Mouse (Mus musculus): ENCODE measurements at regions not wholly inside any gene's neighbourhood (a gene's known extent, or its start where the extent isn't known, plus 50 kb on each side); places are given as distances from the start of the nearest gene placed in this dataset.

DNA sequence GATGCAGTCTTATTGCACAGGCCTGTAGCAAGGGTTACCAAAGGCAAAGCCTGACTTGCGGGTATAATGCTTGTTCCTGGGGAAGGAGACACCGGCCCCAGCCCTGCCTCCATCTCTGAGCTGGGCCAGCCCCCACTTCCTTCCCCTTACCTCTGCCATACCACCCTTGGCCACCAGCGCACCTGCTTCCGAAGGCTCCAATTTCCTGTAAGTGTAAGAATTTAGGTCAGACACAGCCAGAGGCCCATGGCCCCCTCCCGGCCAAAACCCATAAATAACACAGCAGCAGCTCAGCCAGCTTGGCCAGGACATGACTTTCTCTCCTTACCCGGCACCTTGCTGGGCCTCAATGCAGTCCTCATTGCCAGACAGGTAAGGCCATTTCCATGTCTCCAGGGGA lies 88.2 kb upstream of the Wnt4 start:
- Histone ChIP-seq H3K36me3 (no peaks in the 10 kb centered on the region), H3K9me3 (no peaks in the 10 kb centered on the region), H3K27me3 (no peaks in the 10 kb centered on the region), H3K4me1 (peaks cover 18% of the 10 kb centered on the region), H3K27ac (no peak overlapping the region), H3K4me2 (no peak overlapping the region), H3K9ac (no peak overlapping the region), H3K4me3 (no peak overlapping the region)
- whole genome bisulfite sequencing = 49% methylated on average over 6 of the region's 6 CpGs
- no peak for ATAC-seq (ENCODE audit: insufficient number of reproducible peaks, insufficient read depth, low FRiP score, low TSS enrichment, low read depth)

DNA sequence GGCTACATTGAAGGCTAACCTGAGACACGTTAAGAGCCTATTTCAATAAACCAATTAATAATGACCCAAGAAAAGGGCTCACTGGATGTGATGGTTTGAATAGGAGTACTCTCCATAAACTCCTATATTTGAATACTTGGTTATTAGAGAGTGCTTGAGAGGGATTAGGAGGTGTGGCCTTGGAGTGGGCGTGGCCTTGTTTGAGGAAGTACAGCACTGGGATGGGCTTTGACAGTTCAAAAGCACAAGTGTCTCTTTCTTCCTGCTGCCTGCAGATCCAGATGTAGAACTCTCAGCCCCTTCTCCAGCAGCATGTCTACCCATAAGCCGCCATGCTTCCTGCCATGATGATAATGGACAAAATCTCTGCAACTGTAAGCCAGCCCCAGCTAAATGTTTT lies 89.7 kb upstream of the Wnt4 start:
- H3K27me3 ChIP-seq = no peaks in the 10 kb centered on the region
- H3K4me3 ChIP-seq = no peak overlapping the region
- H3K9ac ChIP-seq = no peak overlapping the region
- no peaks in the 10 kb centered on the region for H3K9me3 ChIP-seq
- no peak overlapping the region for H3K27ac ChIP-seq
- ATAC-seq (ENCODE audit: insufficient number of reproducible peaks, insufficient read depth, low FRiP score, low TSS enrichment, low read depth) = no peak
- 64% methylated on average over 3 of the region's 3 CpGs for WGBS
- H3K36me3 ChIP-seq = no peaks in the 10 kb centered on the region
- no peak overlapping the region for H3K4me2 ChIP-seq
- H3K4me1 ChIP-seq = peaks cover 18% of the 10 kb centered on the region

DNA sequence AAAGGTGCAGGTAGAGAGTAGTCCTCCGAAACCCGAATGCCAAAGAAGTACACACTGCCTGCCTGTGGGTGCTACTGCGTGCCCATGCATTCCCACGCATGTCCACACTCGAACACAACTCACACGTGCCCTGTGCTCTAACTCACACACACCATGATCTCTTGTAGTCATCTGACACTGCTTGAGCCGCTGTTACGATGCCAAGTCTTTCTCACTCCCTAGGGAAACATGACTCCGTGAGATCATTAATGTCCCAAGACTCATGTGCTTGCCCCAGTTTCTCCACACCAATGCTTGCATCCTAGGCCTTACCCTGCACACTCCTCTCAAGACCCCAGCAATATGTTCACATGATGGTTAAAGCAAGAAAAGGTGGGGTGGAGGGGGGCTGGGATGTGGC lies 90.2 kb upstream of the Wnt4 start:
- ATAC-seq (ENCODE audit: insufficient number of reproducible peaks, insufficient read depth, low FRiP score, low TSS enrichment, low read depth) = no peak
- peaks cover 18% of the 10 kb centered on the region for H3K4me1 ChIP-seq

DNA sequence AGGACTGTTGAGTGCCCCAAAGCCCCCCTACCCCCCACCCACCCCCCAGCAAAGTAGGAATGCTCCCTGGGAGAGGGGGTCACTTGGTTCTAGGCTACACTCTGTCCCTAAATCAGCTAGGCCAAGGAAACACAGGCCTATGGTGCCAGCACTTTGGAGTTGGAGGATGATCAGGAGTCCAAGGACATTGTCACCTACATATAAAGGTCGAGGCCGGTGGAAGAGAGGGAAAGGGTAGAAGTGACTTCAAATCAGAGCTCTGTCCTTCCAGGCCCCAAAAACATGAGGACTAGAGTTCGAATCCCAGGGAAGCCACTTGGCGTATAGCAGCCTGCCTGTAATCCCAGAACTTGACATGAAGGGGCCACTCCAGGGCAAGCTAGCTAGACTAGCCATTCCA lies 92.3 kb upstream of the Wnt4 start:
- Histone ChIP-seq H3K27me3 (no peaks in the 10 kb centered on the region), H3K36me3 (no peaks in the 10 kb centered on the region), H3K4me1 (peaks cover 13% of the 10 kb centered on the region), H3K27ac (no peak overlapping the region), H3K4me3 (no peak overlapping the region), H3K9ac (no peak overlapping the region), H3K9me3 (no peaks in the 10 kb centered on the region), H3K4me2 (no peak overlapping the region)
- ATAC-seq (ENCODE audit: insufficient number of reproducible peaks, insufficient read depth, low FRiP score, low TSS enrichment, low read depth) = no peak
- WGBS = 90% methylated on average over 4 of the region's 4 CpGs

More for the DNA sequence above, 90.2 kb upstream of the Wnt4 start:
- Histone ChIP-seq H3K4me2 (no peak overlapping the region), H3K9ac (no peak overlapping the region), H3K9me3 (no peaks in the 10 kb centered on the region), H3K27ac (no peak overlapping the region), H3K4me3 (no peak overlapping the region), H3K27me3 (no peaks in the 10 kb centered on the region), H3K36me3 (no peaks in the 10 kb centered on the region)
- WGBS = 72% methylated on average over 9 of the region's 9 CpGs

DNA sequence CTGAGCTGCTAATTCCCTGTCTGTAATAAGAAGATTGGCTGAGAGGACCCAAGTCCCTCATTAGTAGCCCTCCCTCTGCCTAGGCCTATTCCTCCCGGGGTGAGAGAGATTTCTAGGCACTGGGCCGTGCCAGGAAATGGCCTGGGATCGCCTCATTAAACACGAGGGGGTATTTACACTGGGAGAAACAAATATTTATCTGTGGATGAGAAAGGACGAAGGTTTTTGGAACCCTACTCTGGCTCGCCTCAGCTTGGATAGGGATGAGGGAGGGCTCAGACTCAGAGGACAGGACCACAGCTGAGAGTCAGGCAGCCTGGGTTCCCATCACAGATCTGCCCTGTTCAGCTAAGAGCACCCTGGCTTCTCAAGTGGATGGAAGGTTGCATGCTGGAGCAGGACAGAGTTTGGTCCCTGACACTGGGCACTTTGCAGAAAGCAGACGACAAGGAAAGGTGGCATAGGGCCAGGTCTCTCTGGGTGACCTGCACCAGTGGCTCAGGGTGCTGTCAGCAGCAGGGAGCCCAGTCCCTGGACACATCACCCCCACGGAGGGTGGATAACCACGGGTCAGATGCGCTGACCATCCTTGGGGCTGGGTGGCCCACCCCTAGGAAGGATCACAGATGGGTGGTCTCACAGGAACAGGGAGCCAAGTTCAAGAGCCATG lies 94.0 kb upstream of the Wnt4 start:
- no peaks in the 10 kb centered on the region for H3K9me3 ChIP-seq
- no peaks in the 10 kb centered on the region for H3K36me3 ChIP-seq
- no peak overlapping the region for H3K4me3 ChIP-seq
- no peak for ATAC-seq (ENCODE audit: insufficient number of reproducible peaks, insufficient read depth, low FRiP score, low TSS enrichment, low read depth)
- no peak overlapping the region for H3K9ac ChIP-seq
- H3K27me3 ChIP-seq = no peaks in the 10 kb centered on the region
- H3K4me1 ChIP-seq = peaks cover 7% of the 10 kb centered on the region; the same call in 1 of the 2 replicates
- WGBS = 69% methylated on average over 10 of the region's 10 CpGs
- no peak overlapping the region for H3K4me2 ChIP-seq
- H3K27ac ChIP-seq = no peak overlapping the region

DNA sequence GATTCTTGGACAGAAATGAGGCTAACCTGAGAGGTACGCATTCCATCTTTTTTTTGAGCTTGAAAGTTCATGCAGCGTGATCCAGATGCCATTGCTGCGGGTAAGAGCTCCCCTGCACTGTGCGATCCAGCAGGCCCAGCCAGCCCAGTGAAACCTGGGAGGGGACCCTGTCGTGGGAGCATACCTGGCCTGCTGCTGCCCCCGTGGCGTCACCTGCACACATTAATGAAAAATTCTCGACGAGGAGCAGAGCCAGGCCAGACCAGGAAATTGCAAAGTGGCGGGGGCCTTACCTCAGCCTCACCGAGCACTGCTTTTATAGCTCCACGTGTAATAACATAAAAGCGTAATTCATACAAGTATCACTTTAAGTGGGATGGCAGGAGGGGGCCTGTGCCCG lies 94.7 kb upstream of the Wnt4 start:
- no peak overlapping the region for H3K4me3 ChIP-seq
- no peak overlapping the region for H3K4me2 ChIP-seq
- peaks cover 7% of the 10 kb centered on the region; the same call in 1 of the 2 replicates for H3K4me1 ChIP-seq
- H3K27me3 ChIP-seq = no peaks in the 10 kb centered on the region
- H3K36me3 ChIP-seq = no peaks in the 10 kb centered on the region
- no peaks in the 10 kb centered on the region for H3K9me3 ChIP-seq
- H3K9ac ChIP-seq = no peak overlapping the region
- no peak for ATAC-seq (ENCODE audit: insufficient number of reproducible peaks, insufficient read depth, low FRiP score, low TSS enrichment, low read depth)
- WGBS = 81% methylated on average over 14 of the region's 14 CpGs
- no peak overlapping the region for H3K27ac ChIP-seq

DNA sequence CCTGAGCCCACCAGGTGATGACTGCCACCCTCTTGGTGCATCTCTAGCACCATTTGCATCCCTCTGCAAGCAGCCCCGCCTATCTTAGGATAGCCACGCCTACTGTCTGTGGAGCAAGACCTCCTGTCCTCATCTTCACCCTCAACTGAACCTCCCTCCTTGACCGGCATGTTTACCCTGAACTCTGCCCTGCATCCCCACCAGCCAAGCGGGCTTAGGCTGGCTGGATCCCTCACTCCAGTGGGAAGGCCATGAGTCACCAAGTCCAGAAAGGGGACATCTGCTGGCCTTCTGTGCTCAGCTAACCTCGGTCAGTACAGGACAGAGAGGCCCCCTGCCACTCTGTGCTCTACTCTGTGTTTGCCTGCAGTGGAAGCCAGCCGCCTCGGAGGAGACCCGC lies 96.0 kb upstream of the Wnt4 start:
- Histone ChIP-seq H3K9ac (no peak overlapping the region), H3K4me1 (peaks cover 7% of the 10 kb centered on the region; the same call in 1 of the 2 replicates), H3K27ac (no peak overlapping the region), H3K27me3 (no peaks in the 10 kb centered on the region), H3K4me3 (no peak overlapping the region), H3K4me2 (no peak overlapping the region), H3K36me3 (no peaks in the 10 kb centered on the region), H3K9me3 (no peaks in the 10 kb centered on the region)
- 68% methylated on average over 8 of the region's 8 CpGs for WGBS
- ATAC-seq (ENCODE audit: insufficient number of reproducible peaks, insufficient read depth, low FRiP score, low TSS enrichment, low read depth) = no peak

DNA sequence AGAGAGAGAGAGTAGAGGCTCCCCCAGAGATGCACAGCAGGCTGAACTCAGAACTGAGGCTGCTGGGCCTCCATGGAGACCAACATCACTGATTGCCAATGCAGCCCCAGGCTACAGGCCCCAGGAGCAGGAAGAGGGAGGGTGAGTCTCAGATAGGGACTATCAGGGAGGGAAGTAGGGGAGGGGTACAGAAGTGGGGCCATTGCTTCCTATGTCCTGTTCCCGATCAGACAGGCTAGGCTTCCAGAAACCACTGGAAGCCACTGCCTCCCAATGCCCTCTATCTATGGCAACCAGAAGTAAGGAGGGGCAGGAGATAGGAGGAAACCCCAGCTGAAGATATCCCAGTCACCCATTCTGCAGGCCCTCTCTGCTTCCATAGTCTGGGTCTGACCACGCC lies 97.2 kb upstream of the Wnt4 start:
- Histone ChIP-seq H3K36me3 (no peaks in the 10 kb centered on the region), H3K9ac (no peak overlapping the region), H3K27me3 (no peaks in the 10 kb centered on the region), H3K4me3 (no peak overlapping the region), H3K4me1 (peaks cover 7% of the 10 kb centered on the region; the same call in 1 of the 2 replicates), H3K4me2 (no peak overlapping the region), H3K9me3 (no peaks in the 10 kb centered on the region), H3K27ac (no peak overlapping the region)
- WGBS = 59% methylated on average over 2 of the region's 2 CpGs
- no peak for ATAC-seq (ENCODE audit: insufficient number of reproducible peaks, insufficient read depth, low FRiP score, low TSS enrichment, low read depth)

DNA sequence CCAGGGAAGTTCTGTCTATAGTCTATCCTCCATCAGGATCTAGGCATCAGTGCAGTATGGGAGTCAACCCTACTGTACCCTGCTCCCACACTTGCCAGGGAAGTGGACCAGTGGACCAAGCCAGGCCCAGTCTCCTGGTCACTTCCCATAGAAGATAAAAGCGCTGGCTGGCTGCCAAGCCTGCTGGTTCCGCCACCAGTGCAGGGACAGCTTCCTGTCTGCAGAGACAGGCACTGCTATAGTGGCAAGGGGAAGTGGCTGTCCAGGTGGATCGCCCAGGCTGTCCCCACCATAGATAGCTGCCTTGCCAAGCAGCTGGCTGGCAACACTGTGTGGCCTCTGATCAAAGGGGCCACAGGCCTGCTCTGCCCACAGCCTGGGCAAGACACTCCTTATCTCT lies 98.5 kb upstream of the Wnt4 start:
- no peaks in the 10 kb centered on the region for H3K27me3 ChIP-seq
- H3K27ac ChIP-seq = no peak overlapping the region
- no peaks in the 10 kb centered on the region; the same call in 1 of the 2 replicates for H3K4me1 ChIP-seq
- H3K4me3 ChIP-seq = no peak overlapping the region
- no peaks in the 10 kb centered on the region for H3K36me3 ChIP-seq
- H3K9me3 ChIP-seq = no peaks in the 10 kb centered on the region
- H3K9ac ChIP-seq = no peak overlapping the region
- H3K4me2 ChIP-seq = no peak overlapping the region
- ATAC-seq (ENCODE audit: insufficient number of reproducible peaks, insufficient read depth, low FRiP score, low TSS enrichment, low read depth) = no peak
- WGBS = 57% methylated on average over 3 of the region's 3 CpGs

DNA sequence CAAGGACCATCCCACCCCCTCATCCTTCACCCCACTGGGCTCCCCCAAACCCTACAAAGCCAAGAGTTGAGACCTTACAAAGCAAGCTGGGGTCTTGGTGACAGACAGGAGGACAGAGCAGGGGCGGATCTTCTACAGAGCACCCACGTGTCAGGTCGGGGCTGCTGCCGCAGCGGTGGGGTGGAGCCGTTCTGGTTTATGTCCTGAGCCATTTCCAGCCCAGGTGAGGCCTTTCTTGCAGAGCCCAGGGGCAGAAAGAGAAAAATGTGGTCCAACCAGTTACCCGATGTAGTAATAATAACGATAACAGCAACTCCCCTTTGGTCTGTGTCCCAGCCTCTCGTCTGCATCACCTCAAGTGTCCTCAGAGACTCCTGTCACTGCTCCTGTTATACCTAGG lies 112.4 kb upstream of the Wnt4 start:
- Histone ChIP-seq H3K4me2 (peak overlapping the region; percentile 52), H3K27me3 (peaks cover 31% of the 10 kb centered on the region), H3K9me3 (no peaks in the 10 kb centered on the region), H3K4me3 (peak overlapping the region; percentile 24), H3K36me3 (no peaks in the 10 kb centered on the region), H3K27ac (0 out of 2 replicates have a peak overlapping the region, but pooled peaks have one; percentile 39), H3K9ac (no peak overlapping the region), H3K4me1 (peaks cover 21% of the 10 kb centered on the region)
- WGBS = 31% methylated on average over 9 of the region's 9 CpGs
- ATAC-seq (ENCODE audit: insufficient number of reproducible peaks, insufficient read depth, low FRiP score, low TSS enrichment, low read depth) = no peak

DNA sequence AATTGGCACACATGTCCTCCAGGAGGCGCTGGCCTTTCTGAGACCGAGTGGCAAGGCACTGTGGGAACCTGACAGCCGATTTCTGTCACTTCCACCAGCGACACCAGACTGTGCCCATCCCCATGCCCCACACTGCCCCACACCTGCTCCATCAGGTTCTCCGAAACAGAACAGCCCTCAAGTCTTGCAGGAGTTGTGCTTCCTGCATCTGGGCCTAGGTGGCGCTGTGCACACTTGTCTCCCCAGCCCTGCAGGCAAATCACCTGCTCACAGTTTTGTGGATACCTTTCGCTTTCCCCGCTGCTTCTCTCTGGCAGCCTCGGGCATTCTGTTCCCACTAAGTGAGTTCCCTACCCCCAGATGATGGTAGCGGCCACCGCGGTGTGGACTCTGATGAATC lies 112.9 kb upstream of the Wnt4 start:
- H3K27me3 ChIP-seq = peaks cover 31% of the 10 kb centered on the region
- no peaks in the 10 kb centered on the region for H3K36me3 ChIP-seq
- 0 out of 2 replicates have a peak overlapping the region, but pooled peaks have one; percentile 39 for H3K27ac ChIP-seq
- no peak overlapping the region for H3K9ac ChIP-seq
- WGBS = 3% methylated on average over 12 of the region's 12 CpGs
- H3K4me3 ChIP-seq = peak overlapping the region; percentile 24
- ATAC-seq (ENCODE audit: insufficient number of reproducible peaks, insufficient read depth, low FRiP score, low TSS enrichment, low read depth) = no peak
- peak overlapping the region; percentile 52 for H3K4me2 ChIP-seq
- no peaks in the 10 kb centered on the region for H3K9me3 ChIP-seq
- peaks cover 21% of the 10 kb centered on the region for H3K4me1 ChIP-seq

DNA sequence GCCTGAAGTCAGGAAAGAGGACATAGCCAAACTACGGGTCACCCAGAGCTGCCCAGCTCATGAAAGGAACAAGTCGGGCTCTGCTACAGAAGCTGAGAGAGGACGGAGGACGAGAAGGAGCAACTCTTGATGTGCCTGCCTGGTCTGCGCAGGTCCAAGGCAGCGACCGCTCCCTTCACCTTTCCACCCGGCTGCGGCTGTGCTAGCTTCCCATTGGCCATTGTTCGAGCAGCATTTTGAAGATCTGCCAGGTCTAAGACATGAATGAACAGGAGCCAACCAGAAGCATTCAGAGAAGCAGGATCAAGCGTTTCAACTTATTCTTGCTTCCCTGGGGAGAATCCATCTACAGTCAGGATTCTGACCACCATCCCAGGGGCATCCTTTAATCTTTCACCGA lies 113.3 kb upstream of the Wnt4 start:
- Histone ChIP-seq H3K36me3 (no peaks in the 10 kb centered on the region), H3K4me3 (no peak overlapping the region), H3K4me1 (peaks cover 21% of the 10 kb centered on the region), H3K4me2 (peak overlapping the region; percentile 52), H3K9me3 (no peaks in the 10 kb centered on the region), H3K9ac (no peak overlapping the region), H3K27me3 (peaks cover 31% of the 10 kb centered on the region), H3K27ac (no peak overlapping the region)
- WGBS = 59% methylated on average over 12 of the region's 12 CpGs
- ATAC-seq (ENCODE audit: insufficient number of reproducible peaks, insufficient read depth, low FRiP score, low TSS enrichment, low read depth) = no peak
